Mouse (Mus musculus): ENCODE data around the gene Smg8.
"Not testable (repeated sequence)": the region's sequence is repeated elsewhere in the genome, so short reads cannot be mapped to it uniquely, and the experiment has no call there.

Smg8 gene

GRCm38 (mm10) chr11:87086290-87086984 lies at the start of gene Smg8:
Smg8 (minus strand) TSS chr11:87086774.
- peak; percentile 92 for DNase-seq (ENCODE audit: low read depth, low spot score)

GRCm38 (mm10) chr11:87136233-87136632 lies 49.7 kb upstream of the Smg8 start:
- DNase-seq (ENCODE audit: low read depth, low spot score) = no peak

- peak; percentile 96 for DNase-seq (ENCODE audit: low read depth, low spot score)
Measured at GRCm38 (mm10) chr11:87126824-87127816, 40.5 kb upstream of the Smg8 start, which contains the start of gene Trim37. Trim37 (plus strand) TSS chr11:87127077.

- no peak for DNase-seq (ENCODE audit: low read depth, low spot score)
Measured at GRCm38 (mm10) chr11:87126281-87126823, 39.8 kb upstream of the Smg8 start.

- DNase-seq (ENCODE audit: low read depth, low spot score) = no peak
Measured at GRCm38 (mm10) chr11:87125562-87125961, 39.0 kb upstream of the Smg8 start.

- no peak for DNase-seq (ENCODE audit: low read depth, low spot score)
Measured at GRCm38 (mm10) chr11:87121864-87122263, 35.3 kb upstream of the Smg8 start.

GRCm38 (mm10) chr11:87110172-87110909 lies 23.8 kb upstream of the Smg8 start:
- no peak for DNase-seq (ENCODE audit: low read depth, low spot score)

- no peak for DNase-seq (ENCODE audit: low read depth, low spot score)
Measured at GRCm38 (mm10) chr11:87109519-87110171, 23.1 kb upstream of the Smg8 start.

GRCm38 (mm10) chr11:87108755-87109518 lies 22.4 kb upstream of the Smg8 start, which contains the start of gene Ska2:
Ska2 (plus strand) TSS chr11:87109234.
- peak; percentile 100 for DNase-seq (ENCODE audit: low read depth, low spot score)

GRCm38 (mm10) chr11:87108409-87108754 lies 21.8 kb upstream of the Smg8 start, which contains the start of gene Prr11:
Prr11 (minus strand) TSS chr11:87108708.
- DNase-seq (ENCODE audit: low read depth, low spot score) = no peak

- DNase-seq (ENCODE audit: low read depth, low spot score) = no peak
Measured at GRCm38 (mm10) chr11:87087142-87087541, 568 bp upstream of the Smg8 start.

GRCm38 (mm10) chr11:87085461-87085860 lies 1.1 kb downstream of the Smg8 start:
- DNase-seq (ENCODE audit: low read depth, low spot score) = no peak

- DNase-seq (ENCODE audit: low read depth, low spot score) = peak; percentile 31
Measured at GRCm38 (mm10) chr11:87083712-87084111, 2.9 kb downstream of the Smg8 start.

GRCm38 (mm10) chr11:87073866-87074440 lies 12.6 kb downstream of the Smg8 start, which contains the start of gene Gdpd1:
Gdpd1 (minus strand) TSS chr11:87074062.
- DNase-seq (ENCODE audit: low read depth, low spot score) = peak; percentile 95

- peak; percentile 82 for DNase-seq (ENCODE audit: low read depth, low spot score)
Measured at GRCm38 (mm10) chr11:87073343-87073865, 13.2 kb downstream of the Smg8 start.

GRCm38 (mm10) chr11:87062087-87062486 lies 24.5 kb downstream of the Smg8 start:
- DNase-seq (ENCODE audit: low read depth, low spot score) = no peak

GRCm38 (mm10) chr11:87060410-87060809 lies 26.2 kb downstream of the Smg8 start:
- DNase-seq (ENCODE audit: low read depth, low spot score) = no peak

- no peak for DNase-seq (ENCODE audit: low read depth, low spot score)
Measured at GRCm38 (mm10) chr11:87056286-87056685, 30.3 kb downstream of the Smg8 start.

GRCm38 (mm10) chr11:87048900-87049299 lies 37.7 kb downstream of the Smg8 start:
- DNase-seq (ENCODE audit: low read depth, low spot score) = not testable (repeated sequence)
